Mouse (Mus musculus) neural tube, embryonic 14.5 days (tissue): Measurements from ENCODE around the gene Adamtsl3. TPM values are rescaled to one million over a fixed set of nuclear protein-coding genes. Genes with fewer than 3 reads are reported as not detected.
A peak's percentile ranks its signal among the peaks of the same experiment; 100 is the strongest.

Experiments
- ATAC-seq: fragments of 200-750 bp; cut with Nextera tagmentation; 2 replicates; pipeline ENCODE4 v1.8.0; 2017; ENCODE audit warnings: low read depth, mild to moderate bottlenecking, moderate TSS enrichment, moderate library complexity
- H3K27ac ChIP-seq: fragments of 300-500 bp; sonication (generic); 2 replicates; pipeline ENCODE4 v1.5.1; 2014; ENCODE audit warnings: low read depth, mild to moderate bottlenecking, control low read depth, low read length, moderate library complexity, mixed read lengths
- H3K27me3 ChIP-seq: fragments of 300-500 bp; sonication (generic); 2 replicates; pipeline ENCODE4 v1.6.1; 2014; ENCODE audit warnings: low read length; ENCODE audit not compliant: control insufficient read depth, insufficient read depth
- H3K36me3 ChIP-seq: fragments of 300-500 bp; sonication (generic); 2 replicates; pipeline ENCODE4 v1.6.1; 2014; ENCODE audit warnings: low read length, mixed read lengths; ENCODE audit not compliant: control insufficient read depth, insufficient read depth
- H3K4me1 ChIP-seq: fragments of 300-500 bp; sonication (generic); 2 replicates; pipeline ENCODE4 v1.6.1; 2014; ENCODE audit warnings: low read length; ENCODE audit not compliant: control insufficient read depth, insufficient read depth
- H3K4me2 ChIP-seq: fragments of 300-500 bp; sonication (generic); 2 replicates; pipeline ENCODE4 v1.6.1; 2014; ENCODE audit warnings: mild to moderate bottlenecking, low read depth, low read length, control low read depth
- H3K4me3 ChIP-seq: fragments of 300-500 bp; sonication (generic); 2 replicates; pipeline ENCODE4 v1.5.1; 2014; ENCODE audit warnings: low read depth, low read length, control low read depth, mixed read lengths
- H3K9ac ChIP-seq: fragments of 300-500 bp; sonication (generic); replicated peaks from 2 replicates; pipeline ENCODE4 v1.6.1; 2014; ENCODE audit warnings: low read depth, mild to moderate bottlenecking, control low read depth, low read length, mixed read lengths
- H3K9me3 ChIP-seq: fragments of 300-500 bp; sonication (generic); 2 replicates; pipeline ENCODE4 v1.6.1; 2016; ENCODE audit warnings: low read length; ENCODE audit not compliant: control insufficient read depth
- WGBS: fragments of 180-500 bp; shearing (Covaris S2); extraction: QIAGEN DNeasy Blood & Tissue Kit; methylation state at CpG from one replicate; pipeline ENCODE4 v1.1.7; 2014; 5-methylcytosine and 5-hydroxymethylcytosine counted together
- polyA plus RNA-seq: library from polyadenylated mRNA; unstranded; fragments of >200 nt; fragmentation: Nextera tagmentation; extraction: Ambion mirVana; gene quantifications from 2 replicates; pipeline ENCODE4 v1.2.1, GENCODE M21; 2014

Adamtsl3 gene
- 0.75 and 1.4 TPM in 2 replicates for polyA plus RNA-seq

DNA sequence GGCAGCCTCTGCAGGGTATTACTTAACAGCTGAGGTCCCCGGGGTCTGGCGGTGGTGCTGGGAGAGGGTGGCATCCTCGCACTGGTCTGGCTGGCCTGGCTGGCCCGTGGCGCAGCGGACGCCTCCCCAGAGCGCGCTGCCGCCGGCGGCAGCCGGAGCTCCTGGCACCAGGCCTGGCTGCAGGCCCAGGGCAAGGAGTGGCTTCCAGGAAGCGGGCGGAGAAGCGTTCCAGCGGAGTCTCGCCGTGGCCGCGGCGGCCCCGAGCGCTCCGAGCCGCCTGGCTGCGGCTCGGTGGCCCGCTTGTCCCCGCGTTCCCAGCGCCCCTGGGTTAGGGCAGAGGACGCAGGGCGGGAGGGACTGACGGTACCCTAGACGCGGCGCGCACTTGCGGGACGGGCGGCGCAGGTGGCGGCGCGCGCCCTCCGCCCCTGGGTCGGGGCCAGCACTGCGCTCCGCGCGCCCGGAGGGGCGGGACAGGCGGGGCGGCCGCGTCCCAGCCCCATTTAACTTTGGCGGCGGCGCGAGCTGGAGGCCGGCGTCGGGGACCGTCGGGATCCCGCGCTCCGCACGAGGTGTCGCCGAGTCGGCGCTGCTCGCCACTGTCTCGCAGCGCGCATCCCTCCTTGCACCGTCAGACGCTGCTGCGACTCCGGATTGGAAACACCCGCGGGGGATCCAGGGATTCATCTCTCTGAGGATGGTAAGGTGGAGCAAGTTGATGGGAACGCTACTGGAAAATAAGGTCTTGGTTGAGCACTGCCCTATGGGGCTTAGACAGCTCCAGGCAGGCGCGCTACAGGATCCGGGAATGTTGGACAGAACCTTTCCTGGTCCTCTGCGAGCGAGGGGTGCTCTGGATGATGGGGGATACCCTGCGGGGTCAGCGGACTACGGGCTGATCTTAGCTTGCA is at the start of gene Adamtsl3:
Gene Adamtsl3, plus strand, starts transcription at position 484 of the 911 bp plus-strand sequence.
- H3K36me3 ChIP-seq, result no peaks in the 10 kb centered on the region
- peak within 1 kb of the TSS; percentile 45 for H3K4me3 ChIP-seq
- ATAC-seq, result peak; percentile 66
- under 1% methylated on average over 83 of the region's 95 CpGs for WGBS
- H3K9ac ChIP-seq, result peak within 1 kb of the TSS; percentile 37; the same call in 1 of the 2 replicates
- H3K27me3 ChIP-seq, result peaks cover 33% of the 10 kb centered on the region
- H3K9me3 ChIP-seq, result no peaks in the 10 kb centered on the region
- peak within 1 kb of the TSS; percentile 83 for H3K4me2 ChIP-seq
- H3K4me1 ChIP-seq, result peaks cover 12% of the 10 kb centered on the region; the same call in 1 of the 2 replicates
- H3K27ac ChIP-seq, result no peak within 1 kb of the TSS

DNA sequence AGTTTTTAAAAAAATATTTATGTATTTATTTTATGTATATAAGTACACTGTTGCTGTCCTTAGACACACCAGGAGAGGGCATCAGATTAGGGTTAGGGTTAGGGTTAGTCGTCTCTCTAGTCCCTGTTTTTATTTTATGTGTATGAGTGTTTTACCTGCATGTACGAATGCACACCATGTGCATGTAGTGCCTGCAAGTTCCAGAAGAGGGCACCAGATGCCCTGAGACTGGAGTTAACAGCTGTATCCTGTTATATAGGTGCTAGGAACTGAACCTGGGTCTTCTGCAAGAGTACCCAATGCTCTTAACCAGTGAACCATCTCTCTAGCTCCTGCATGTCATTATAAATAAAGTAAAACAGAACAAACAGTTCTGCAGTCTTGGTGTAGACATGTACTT is 48.3 kb upstream of the Adamtsl3 start:
- Histone ChIP-seq H3K9ac (no peak overlapping the region), H3K27ac (no peak overlapping the region), H3K4me3 (no peak overlapping the region), H3K4me1 (no peaks in the 10 kb centered on the region), H3K36me3 (no peaks in the 10 kb centered on the region), H3K9me3 (no peaks in the 10 kb centered on the region), H3K4me2 (no peak overlapping the region), H3K27me3 (no peaks in the 10 kb centered on the region)
- 89% methylated on average over 2 of the region's 2 CpGs for WGBS
- ATAC-seq, result no peak; the same call in 1 of the 2 replicates

DNA sequence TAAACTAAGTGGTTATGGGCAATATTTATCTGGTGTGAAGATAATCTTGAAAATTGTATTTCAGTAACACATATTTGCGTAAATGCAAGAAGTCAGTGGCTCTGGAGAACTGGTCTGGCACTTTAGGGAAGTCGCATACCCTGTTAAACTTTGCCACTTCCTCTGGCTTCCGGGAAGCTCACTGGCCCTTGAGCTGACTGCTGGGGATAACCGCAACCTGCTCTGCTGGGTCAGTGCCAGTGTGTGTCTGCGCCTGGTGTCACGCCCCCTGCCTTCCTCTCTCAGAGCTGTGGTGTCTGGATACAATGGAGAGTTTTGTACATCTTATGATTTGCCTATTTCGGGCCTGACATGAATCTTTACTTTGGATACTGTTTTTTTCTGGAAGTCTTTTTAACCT is 42.1 kb upstream of the Adamtsl3 start:
- H3K4me2 ChIP-seq, result no peak overlapping the region

DNA sequence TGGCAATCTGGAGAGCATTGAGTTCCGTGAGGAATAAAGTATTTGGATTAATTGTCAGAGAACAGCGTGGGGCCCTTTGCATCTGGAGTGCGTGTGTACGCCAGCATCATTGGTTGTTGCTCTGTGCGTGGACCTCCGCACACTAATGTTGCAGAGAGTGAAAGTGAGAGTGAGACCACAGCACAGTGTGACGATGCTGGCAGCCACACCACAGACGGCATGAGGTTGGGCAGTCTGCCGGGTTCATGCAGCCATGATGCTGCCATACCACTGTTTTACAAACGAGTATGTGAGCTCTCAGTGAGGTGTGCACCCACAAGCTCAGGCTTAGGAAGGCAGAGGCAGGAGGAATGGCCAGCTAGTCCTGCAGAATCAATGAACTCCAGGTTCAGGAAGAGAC is 41.4 kb upstream of the Adamtsl3 start:
- no peak overlapping the region for H3K9ac ChIP-seq
- 71% methylated on average over 10 of the region's 10 CpGs for WGBS
- H3K36me3 ChIP-seq, result no peaks in the 10 kb centered on the region
- no peaks in the 10 kb centered on the region for H3K9me3 ChIP-seq
- no peaks in the 10 kb centered on the region for H3K4me1 ChIP-seq
- no peak overlapping the region for H3K4me2 ChIP-seq
- H3K4me3 ChIP-seq, result no peak overlapping the region
- ATAC-seq, result no peak
- no peaks in the 10 kb centered on the region for H3K27me3 ChIP-seq
- H3K27ac ChIP-seq, result no peak overlapping the region

More for the DNA sequence above, 42.1 kb upstream of the Adamtsl3 start:
- H3K9ac ChIP-seq, result no peak overlapping the region
- H3K4me1 ChIP-seq, result no peaks in the 10 kb centered on the region
- ATAC-seq, result no peak
- no peaks in the 10 kb centered on the region for H3K9me3 ChIP-seq
- no peaks in the 10 kb centered on the region for H3K27me3 ChIP-seq
- no peak overlapping the region for H3K27ac ChIP-seq
- WGBS, result 83% methylated on average over 7 of the region's 7 CpGs
- no peak overlapping the region for H3K4me3 ChIP-seq
- H3K36me3 ChIP-seq, result no peaks in the 10 kb centered on the region

DNA sequence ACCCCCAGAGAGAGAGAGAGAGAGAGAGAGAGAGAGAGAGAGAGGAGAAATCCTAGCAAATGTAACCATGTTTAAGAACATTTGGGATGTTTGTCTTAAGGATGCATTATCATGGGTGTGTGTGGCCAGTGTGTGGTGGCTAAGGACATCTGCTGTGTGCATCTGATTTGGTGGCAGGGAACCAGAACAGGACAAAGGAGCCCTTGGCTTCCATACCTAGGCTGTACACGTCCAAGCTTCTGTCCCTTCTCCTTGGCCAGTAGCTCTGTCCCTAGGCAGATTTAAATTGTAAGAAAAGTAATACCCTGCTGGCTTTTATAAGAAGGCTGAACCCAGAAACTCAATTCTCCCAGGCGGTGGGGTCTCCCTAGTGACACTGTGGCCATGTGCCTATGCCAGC is 40.9 kb upstream of the Adamtsl3 start:
- H3K9ac ChIP-seq, result no peak overlapping the region
- no peaks in the 10 kb centered on the region for H3K36me3 ChIP-seq
- no peak overlapping the region for H3K4me2 ChIP-seq
- 71% methylated on average over 2 of the region's 2 CpGs for WGBS
- no peaks in the 10 kb centered on the region for H3K4me1 ChIP-seq
- ATAC-seq, result no peak
- H3K27ac ChIP-seq, result no peak overlapping the region
- H3K9me3 ChIP-seq, result no peaks in the 10 kb centered on the region
- H3K4me3 ChIP-seq, result no peak overlapping the region
- no peaks in the 10 kb centered on the region for H3K27me3 ChIP-seq

DNA sequence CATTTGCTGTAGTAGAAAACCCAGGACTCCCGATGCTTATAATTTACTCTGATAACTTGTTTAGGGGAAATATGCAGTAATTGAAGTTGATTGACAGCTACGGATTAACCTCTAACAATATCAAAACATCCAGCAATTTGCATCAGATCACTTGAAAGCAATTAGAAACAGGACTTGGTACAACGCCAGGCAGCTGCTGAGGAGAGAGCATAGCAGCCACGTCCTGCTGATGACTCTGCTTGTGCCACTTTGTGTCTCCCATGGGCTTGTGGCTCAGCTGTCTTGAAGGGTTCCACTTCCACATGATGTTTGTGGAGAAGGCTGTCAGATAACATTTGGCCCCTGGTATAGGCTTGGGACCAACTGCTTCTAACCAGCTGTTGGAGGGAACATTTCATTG is 27.1 kb upstream of the Adamtsl3 start:
- Histone ChIP-seq H3K9ac (no peak overlapping the region), H3K9me3 (no peaks in the 10 kb centered on the region), H3K27me3 (no peaks in the 10 kb centered on the region), H3K4me1 (no peaks in the 10 kb centered on the region), H3K36me3 (no peaks in the 10 kb centered on the region), H3K4me3 (no peak overlapping the region), H3K4me2 (no peak overlapping the region), H3K27ac (no peak overlapping the region)
- no peak for ATAC-seq
- WGBS, result 67% methylated on average over 4 of the region's 4 CpGs

DNA sequence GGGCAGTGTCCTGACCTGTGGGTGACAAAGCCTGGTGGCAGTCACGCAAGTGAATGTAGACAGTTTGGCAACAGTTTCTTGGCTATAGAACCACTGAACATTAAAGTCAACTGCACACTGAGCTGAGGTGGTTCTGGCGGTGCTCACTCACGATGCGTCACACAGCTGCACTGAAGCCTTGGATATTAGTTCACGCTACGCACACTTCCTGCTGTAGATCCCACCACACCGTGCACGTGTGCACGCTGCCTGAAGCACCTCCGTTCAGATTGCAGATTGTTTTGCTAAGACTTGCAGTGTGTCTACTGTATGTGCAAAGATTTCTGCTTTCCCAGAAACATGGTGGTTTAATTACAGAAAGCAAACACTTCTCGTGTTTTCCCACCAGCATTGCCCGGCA is 17.0 kb upstream of the Adamtsl3 start:
- Histone ChIP-seq H3K27ac (no peak overlapping the region), H3K4me2 (no peak overlapping the region), H3K9me3 (no peaks in the 10 kb centered on the region), H3K27me3 (no peaks in the 10 kb centered on the region), H3K4me3 (no peak overlapping the region), H3K9ac (no peak overlapping the region), H3K4me1 (no peaks in the 10 kb centered on the region), H3K36me3 (no peaks in the 10 kb centered on the region)
- ATAC-seq, result no peak
- 83% methylated on average over 12 of the region's 12 CpGs for WGBS

DNA sequence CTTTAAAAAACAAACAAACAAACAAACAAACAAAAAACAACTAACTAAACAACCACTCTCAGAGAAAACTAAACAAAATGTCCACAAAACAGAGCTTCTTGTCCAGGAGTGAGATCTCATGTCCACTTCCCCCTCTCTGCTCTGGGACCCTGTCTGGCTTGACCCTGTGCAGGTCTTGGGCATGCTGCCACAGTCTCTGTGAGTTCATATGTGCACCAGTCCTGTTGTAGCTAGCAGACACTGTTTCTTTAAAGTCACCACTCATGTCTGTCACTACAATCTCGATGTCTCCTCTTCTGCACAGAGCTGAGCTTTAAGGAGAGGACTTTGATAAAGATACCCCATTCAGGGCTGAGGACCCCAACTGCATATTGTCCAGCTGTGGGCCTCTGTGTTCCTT is 8.9 kb upstream of the Adamtsl3 start:
- H3K27ac ChIP-seq, result no peak overlapping the region
- H3K4me2 ChIP-seq, result no peak overlapping the region
- H3K4me3 ChIP-seq, result no peak overlapping the region
- H3K4me1 ChIP-seq, result no peaks in the 10 kb centered on the region
- ATAC-seq, result no peak
- 60% methylated on average over 1 of the region's 1 CpGs for WGBS
- H3K36me3 ChIP-seq, result no peaks in the 10 kb centered on the region
- no peak overlapping the region for H3K9ac ChIP-seq
- no peaks in the 10 kb centered on the region for H3K9me3 ChIP-seq
- no peaks in the 10 kb centered on the region for H3K27me3 ChIP-seq

DNA sequence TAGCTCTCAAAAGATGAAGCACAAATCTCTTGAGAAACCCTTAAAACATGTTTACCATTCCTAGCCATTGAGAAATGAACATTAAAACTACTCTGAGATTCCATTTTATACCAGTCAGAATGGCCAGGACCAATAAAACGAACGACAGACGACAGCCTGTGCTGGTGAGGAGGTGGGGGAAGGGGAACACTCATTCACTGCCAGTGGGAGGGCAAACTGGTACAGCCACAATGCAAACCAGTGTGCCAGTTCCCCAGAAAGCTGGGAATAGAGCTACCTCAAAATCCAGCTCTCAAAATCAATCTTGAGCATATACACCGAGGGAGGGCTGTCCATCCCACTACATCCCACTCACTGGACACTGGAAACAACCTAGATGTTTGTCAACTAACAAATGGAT is 8.3 kb upstream of the Adamtsl3 start:
- Histone ChIP-seq H3K27me3 (no peaks in the 10 kb centered on the region), H3K27ac (no peak overlapping the region), H3K9ac (no peak overlapping the region), H3K36me3 (no peaks in the 10 kb centered on the region), H3K4me1 (no peaks in the 10 kb centered on the region), H3K4me2 (no peak overlapping the region), H3K9me3 (no peaks in the 10 kb centered on the region), H3K4me3 (no peak overlapping the region)
- WGBS, result 31% methylated on average over 4 of the region's 4 CpGs
- ATAC-seq, result no peak
